Mouse (Mus musculus): ENCODE measurements around the gene Tmppe.

The Tmppe gene

GRCm38 (mm10) chr9:114394677-114395076 lies 6.2 kb upstream of the Tmppe start:
- no peak for DNase-seq (ENCODE audit: low spot score)

GRCm38 (mm10) chr9:114395258-114395657 lies 5.6 kb upstream of the Tmppe start:
- DNase-seq (ENCODE audit: low spot score), result no peak

- DNase-seq (ENCODE audit: low spot score), result no peak
These were observed 1.2 kb upstream of the Tmppe start for GRCm38 (mm10) chr9:114399680-114400079.

GRCm38 (mm10) chr9:114400588-114400948 lies 337 bp upstream of the Tmppe start:
- no peak for DNase-seq (ENCODE audit: low spot score)

GRCm38 (mm10) chr9:114401685-114402080 lies 778 bp downstream of the Tmppe start:
- peak; percentile 46 for DNase-seq (ENCODE audit: low spot score)

GRCm38 (mm10) chr9:114407676-114408075 lies 6.8 kb downstream of the Tmppe start:
- DNase-seq (ENCODE audit: low spot score), result no peak

GRCm38 (mm10) chr9:114410313-114410862 lies 9.5 kb downstream of the Tmppe start:
- no peak for DNase-seq (ENCODE audit: low spot score)

GRCm38 (mm10) chr9:114411295-114411694 lies 10.4 kb downstream of the Tmppe start:
- DNase-seq (ENCODE audit: low spot score), result no peak

- DNase-seq (ENCODE audit: low spot score), result no peak
These were observed 11.5 kb downstream of the Tmppe start for GRCm38 (mm10) chr9:114412406-114412805.

GRCm38 (mm10) chr9:114413866-114414265 lies 13.0 kb downstream of the Tmppe start:
- DNase-seq (ENCODE audit: low spot score), result no peak

- DNase-seq (ENCODE audit: low spot score), result peak; percentile 58
These were observed 14.8 kb downstream of the Tmppe start for GRCm38 (mm10) chr9:114415701-114416100.

GRCm38 (mm10) chr9:114416646-114417517 lies 16.0 kb downstream of the Tmppe start:
- no peak for DNase-seq (ENCODE audit: low spot score)

- peak; percentile 65 for DNase-seq (ENCODE audit: low spot score)
These were observed 17.3 kb downstream of the Tmppe start for GRCm38 (mm10) chr9:114418187-114418586.

GRCm38 (mm10) chr9:114420443-114420842 lies 19.5 kb downstream of the Tmppe start:
- no peak for DNase-seq (ENCODE audit: low spot score)

GRCm38 (mm10) chr9:114421045-114421444 lies 20.1 kb downstream of the Tmppe start:
- DNase-seq (ENCODE audit: low spot score), result no peak

- no peak for DNase-seq (ENCODE audit: low spot score)
These were observed 20.9 kb downstream of the Tmppe start for GRCm38 (mm10) chr9:114421797-114422196.

GRCm38 (mm10) chr9:114425576-114425975 lies 24.7 kb downstream of the Tmppe start:
- DNase-seq (ENCODE audit: low spot score), result no peak

- no peak for DNase-seq (ENCODE audit: low spot score)
These were observed 25.3 kb downstream of the Tmppe start for GRCm38 (mm10) chr9:114426201-114426600.

GRCm38 (mm10) chr9:114427425-114427824 lies 26.5 kb downstream of the Tmppe start:
- no peak for DNase-seq (ENCODE audit: low spot score)

GRCm38 (mm10) chr9:114428103-114428834 lies 27.4 kb downstream of the Tmppe start:
- peak; percentile 10 for DNase-seq (ENCODE audit: low spot score)

- no peak for DNase-seq (ENCODE audit: low spot score)
These were observed 34.8 kb downstream of the Tmppe start for GRCm38 (mm10) chr9:114435668-114436067.

GRCm38 (mm10) chr9:114440548-114440947 lies 39.6 kb downstream of the Tmppe start:
- DNase-seq (ENCODE audit: low spot score), result no peak

- DNase-seq (ENCODE audit: low spot score), result no peak
These were observed 41.3 kb downstream of the Tmppe start for GRCm38 (mm10) chr9:114442225-114442624.

Data from c-Kit-positive CD71-positive TER-119-positive erythroid progenitor cells, embryonic 14.5 days (primary cell).